Mouse (Mus musculus): Measurements from ENCODE around the gene Nkx2-5.

Nkx2-5 gene

GRCm38 (mm10) chr17:26789460-26790268 is 55.1 kb downstream of the Nkx2-5 start:
- DNase-seq (ENCODE audit: low spot score in 2 of 2) = no peak

DNA sequence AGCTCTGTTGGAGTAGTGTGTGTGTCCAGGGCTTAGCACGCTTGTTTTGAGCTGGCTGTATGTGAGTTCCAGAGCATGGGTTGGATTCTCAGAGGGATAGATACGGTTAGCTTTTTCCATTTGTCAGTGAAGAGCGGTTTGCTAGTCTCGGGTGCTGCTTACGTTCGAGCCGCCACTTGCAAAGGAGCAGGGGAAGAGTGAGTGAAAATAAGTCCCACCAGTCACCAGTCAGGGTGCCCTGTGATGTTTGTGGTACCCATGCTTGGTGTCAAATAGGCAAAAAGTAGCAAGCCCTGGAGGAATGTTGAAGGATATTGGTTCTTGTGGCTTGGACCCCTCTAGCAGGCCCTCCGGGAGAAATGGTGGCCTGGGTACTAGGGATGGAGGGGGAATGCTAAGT is 55.8 kb downstream of the Nkx2-5 start:
- DNase-seq (ENCODE audit: low spot score in 2 of 2) = no peak

Data from frontal cortex, postnatal 25 days (tissue).